Mouse (Mus musculus) neural tube, embryonic 11.5 days (tissue): ENCODE measurements around the gene Chst1. TPM values are rescaled to one million over a fixed set of nuclear protein-coding genes. Genes with fewer than 3 reads are reported as not detected.
A peak's percentile ranks its signal among the peaks of the same experiment; 100 is the strongest.

ENCODE experiments used
- ATAC-seq: fragments of 200-750 bp; cut with Nextera tagmentation; 2 replicates; pipeline ENCODE4 v1.8.0; 2017; ENCODE audit warnings: moderate number of reproducible peaks, mild to moderate bottlenecking, moderate TSS enrichment, moderate library complexity; ENCODE audit not compliant: insufficient read depth, low FRiP score, low TSS enrichment
- DNase-seq: peaks from one replicate; pipeline ENCODE4 v3.0.0-alpha.2; 2015; ENCODE audit warnings: low spot score
- H3K27ac ChIP-seq: fragments of 300-500 bp; sonication (generic); 2 replicates; pipeline ENCODE4 v1.5.1; 2014; ENCODE audit warnings: low read depth, mild to moderate bottlenecking, low read length
- H3K27me3 ChIP-seq: fragments of 300-500 bp; sonication (generic); 2 replicates; pipeline ENCODE4 v1.6.1; 2014; ENCODE audit warnings: mild to moderate bottlenecking, low read length, mixed read lengths; ENCODE audit not compliant: control insufficient read depth, insufficient read depth
- H3K36me3 ChIP-seq: fragments of 300-500 bp; sonication (generic); 2 replicates; pipeline ENCODE4 v1.6.1; 2014; ENCODE audit warnings: mild to moderate bottlenecking, low read length, moderate library complexity, mixed read lengths; ENCODE audit not compliant: control insufficient read depth, insufficient read depth
- H3K4me1 ChIP-seq: fragments of 300-500 bp; sonication (generic); 2 replicates; pipeline ENCODE4 v1.6.1; 2014; ENCODE audit warnings: low read length, mixed read lengths; ENCODE audit not compliant: control insufficient read depth, insufficient read depth
- H3K4me2 ChIP-seq: fragments of 300-500 bp; sonication (generic); 2 replicates; pipeline ENCODE4 v1.6.1; 2014; ENCODE audit warnings: low read depth, mild to moderate bottlenecking, moderate library complexity
- H3K4me3 ChIP-seq: fragments of 300-500 bp; sonication (generic); 2 replicates; pipeline ENCODE4 v1.5.1; 2014; ENCODE audit warnings: low read depth, low read length
- H3K9ac ChIP-seq: fragments of 300-500 bp; sonication (generic); 2 replicates; pipeline ENCODE4 v1.6.1; 2014; ENCODE audit warnings: mild to moderate bottlenecking, low read length
- H3K9me3 ChIP-seq: fragments of 300-500 bp; sonication (generic); 2 replicates; pipeline ENCODE4 v1.6.1; 2016; ENCODE audit warnings: low read length; ENCODE audit not compliant: control insufficient read depth
- WGBS: fragments of 180-500 bp; shearing (Covaris S2); extraction: QIAGEN DNeasy Blood & Tissue Kit; methylation state at CpG from one replicate; pipeline ENCODE4 v1.1.7; 2014; 5-methylcytosine and 5-hydroxymethylcytosine counted together
- polyA plus RNA-seq: library from polyadenylated mRNA; unstranded; fragments of >200 nt; fragmentation: Nextera tagmentation; extraction: Ambion mirVana; gene quantifications from 2 replicates; pipeline ENCODE4 v1.2.1, GENCODE M21; 2014

The Chst1 gene
- polyA plus RNA-seq, 1 experiment from 2014 or later = 5.5 TPM

DNA sequence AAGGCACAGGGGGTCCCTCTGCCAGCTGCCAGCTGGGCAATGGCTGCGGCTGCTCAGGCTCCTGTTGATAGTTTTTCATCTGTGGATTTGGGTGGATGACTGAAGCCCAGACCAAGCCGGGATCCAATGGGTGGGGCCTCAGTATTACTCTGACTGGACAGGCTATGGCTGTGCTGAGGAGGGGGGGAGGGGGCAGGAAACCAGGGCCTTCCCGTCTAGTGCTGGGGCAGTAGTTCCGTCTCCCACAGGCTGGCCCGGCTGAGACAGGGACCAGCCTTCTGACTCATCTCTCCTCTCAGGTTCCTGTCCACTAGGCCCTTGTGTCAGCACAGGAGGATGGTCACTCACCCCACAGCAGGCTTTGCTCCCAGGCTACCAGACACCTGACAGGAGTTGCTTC, 6.5 kb downstream of the Chst1 start:
- Histone ChIP-seq H3K4me3 (no peak overlapping the region), H3K27me3 (peaks cover 5% of the 10 kb centered on the region; the same call in 1 of the 2 replicates), H3K9ac (no peak overlapping the region), H3K27ac (no peak overlapping the region), H3K4me1 (0 out of 2 replicates have a peak, but pooled peaks cover 7% of the 10 kb centered on the region), H3K9me3 (no peaks in the 10 kb centered on the region), H3K36me3 (no peaks in the 10 kb centered on the region), H3K4me2 (no peak overlapping the region)
- no peak for DNase-seq
- no peak for ATAC-seq
- WGBS = 66% methylated on average over 5 of the region's 5 CpGs

DNA sequence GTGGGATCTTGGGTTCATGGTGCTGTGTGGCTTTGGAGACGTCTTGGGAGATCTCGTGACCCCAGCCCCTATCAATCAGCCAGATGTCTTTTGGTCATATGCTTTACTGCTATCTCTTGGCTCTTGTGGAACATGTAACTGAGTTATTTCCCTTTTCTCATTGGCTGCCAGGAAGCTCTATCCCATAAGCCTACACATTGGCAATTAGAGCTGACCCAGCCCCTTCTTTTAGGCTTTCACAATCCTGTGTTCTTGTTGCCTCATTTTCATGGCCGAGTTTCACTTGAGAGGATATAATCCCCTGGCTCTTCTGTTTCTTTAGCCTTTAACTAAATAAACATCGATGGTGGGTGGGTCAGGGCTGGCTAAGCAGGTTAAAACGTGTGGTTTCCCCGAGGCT, 7.6 kb downstream of the Chst1 start:
- no peak overlapping the region for H3K27ac ChIP-seq
- H3K4me2 ChIP-seq = no peak overlapping the region
- peaks cover 2% of the 10 kb centered on the region; the same call in 1 of the 2 replicates for H3K27me3 ChIP-seq
- no peak overlapping the region for H3K4me3 ChIP-seq
- ATAC-seq (no peak), DNase-seq (no peak)
- H3K36me3 ChIP-seq = no peaks in the 10 kb centered on the region
- no peak overlapping the region for H3K9ac ChIP-seq
- no peaks in the 10 kb centered on the region for H3K9me3 ChIP-seq
- WGBS = 70% methylated on average over 6 of the region's 6 CpGs
- H3K4me1 ChIP-seq = 0 out of 2 replicates have a peak, but pooled peaks cover 3% of the 10 kb centered on the region

DNA sequence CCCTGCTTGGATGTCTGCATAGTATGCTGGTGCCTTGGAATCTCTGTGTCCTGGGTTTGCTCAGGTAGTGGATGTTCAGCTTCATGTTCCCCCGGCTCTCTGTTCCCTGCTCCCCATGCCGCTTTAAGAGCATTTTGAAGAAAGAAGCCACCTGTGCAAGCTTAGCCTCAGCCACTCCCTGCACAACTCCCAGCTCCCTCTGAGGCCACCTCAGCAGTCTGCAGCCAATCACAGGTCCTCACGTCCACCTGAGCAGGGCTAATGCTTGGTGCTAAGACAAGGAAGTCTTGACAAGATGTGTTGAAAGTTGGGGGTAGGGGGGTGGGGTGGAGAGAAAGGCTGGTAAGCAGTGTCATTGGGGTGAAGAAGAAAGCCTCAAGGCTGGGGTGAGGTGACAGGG, 8.1 kb downstream of the Chst1 start:
- ATAC-seq (no peak), DNase-seq (no peak)
- Histone ChIP-seq H3K9ac (no peak overlapping the region), H3K4me3 (no peak overlapping the region), H3K4me1 (no peaks in the 10 kb centered on the region), H3K36me3 (no peaks in the 10 kb centered on the region), H3K9me3 (no peaks in the 10 kb centered on the region), H3K27me3 (no peaks in the 10 kb centered on the region; the same call in 1 of the 2 replicates), H3K4me2 (no peak overlapping the region), H3K27ac (no peak overlapping the region)
- WGBS = 89% methylated on average over 3 of the region's 3 CpGs

DNA sequence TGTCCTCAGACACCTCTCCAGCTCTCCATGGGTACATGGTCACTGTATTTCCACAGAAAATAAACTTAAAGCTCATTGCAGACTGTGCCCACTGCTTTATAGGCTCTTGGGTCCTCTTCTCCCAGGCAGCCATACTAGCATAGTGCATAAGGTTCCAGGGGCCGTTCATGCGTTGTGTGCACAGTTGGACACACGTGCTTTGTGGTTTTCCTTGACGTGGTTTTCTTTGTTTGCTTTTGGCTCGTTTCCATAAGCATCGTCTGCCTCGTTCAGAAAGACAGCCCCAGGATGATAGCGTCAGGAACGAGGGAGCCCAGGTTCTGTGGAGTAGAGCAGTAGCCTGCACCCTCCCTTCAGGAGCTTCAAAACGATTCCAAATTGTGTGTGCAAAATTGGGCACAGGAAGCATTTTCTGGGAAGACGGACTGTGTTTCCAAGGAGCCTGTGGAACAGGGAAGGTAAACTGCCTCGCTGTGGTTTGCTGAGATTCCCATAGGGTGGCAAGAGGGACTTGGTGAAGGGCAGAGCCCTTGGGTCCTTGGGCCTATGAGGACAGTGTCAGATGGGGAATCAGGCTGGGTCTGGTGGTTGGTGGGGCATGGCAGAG, 8.6 kb downstream of the Chst1 start:
- Histone ChIP-seq H3K4me2 (no peak overlapping the region), H3K27ac (no peak overlapping the region), H3K4me1 (no peaks in the 10 kb centered on the region), H3K9ac (no peak overlapping the region), H3K27me3 (no peaks in the 10 kb centered on the region; the same call in 1 of the 2 replicates), H3K9me3 (no peaks in the 10 kb centered on the region), H3K36me3 (no peaks in the 10 kb centered on the region), H3K4me3 (no peak overlapping the region)
- WGBS = 83% methylated on average over 12 of the region's 12 CpGs
- no peak for DNase-seq
- ATAC-seq = no peak

DNA sequence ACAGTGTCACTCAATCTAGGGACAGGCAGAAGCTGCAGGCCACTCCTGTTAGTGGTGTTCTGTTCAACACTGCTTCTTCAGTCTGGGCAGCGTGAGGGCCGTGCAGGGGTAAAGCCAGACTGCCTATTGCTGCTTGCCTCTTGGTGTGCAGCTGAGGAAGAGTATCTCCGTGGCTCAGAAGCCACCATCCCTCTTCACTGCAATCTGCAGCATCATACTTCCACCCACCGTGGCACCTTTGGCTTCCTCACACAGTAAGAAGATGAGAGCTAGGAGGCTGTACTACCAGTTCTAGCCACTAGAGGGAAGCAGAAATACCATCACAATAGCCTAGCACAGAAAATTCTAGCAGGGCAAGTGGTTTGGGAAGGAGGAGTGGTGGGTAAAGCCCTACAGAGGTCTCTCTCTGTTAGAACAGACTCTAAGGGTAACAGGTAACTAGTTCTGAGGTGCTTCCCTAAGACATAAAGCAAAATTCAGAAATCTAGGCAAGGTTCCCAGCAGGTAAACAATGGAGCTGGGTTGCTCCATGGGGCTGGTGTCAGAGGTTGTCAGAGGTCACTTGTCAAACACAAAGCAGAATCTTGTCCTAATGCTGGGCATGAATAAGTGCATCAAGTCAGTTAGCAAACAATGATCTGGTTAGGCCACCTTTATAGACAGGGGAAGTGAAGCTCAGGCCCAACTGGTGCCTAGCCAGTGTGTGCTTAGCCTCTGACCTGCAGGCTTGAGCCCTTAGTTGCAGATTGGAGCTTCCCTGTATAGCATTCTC, 9.5 kb downstream of the Chst1 start:
- no peak overlapping the region for H3K4me3 ChIP-seq
- WGBS = 61% methylated on average over 4 of the region's 4 CpGs
- DNase-seq (peak; percentile 50), ATAC-seq (no peak)
- no peak overlapping the region for H3K9ac ChIP-seq
- H3K4me1 ChIP-seq = no peaks in the 10 kb centered on the region
- no peak overlapping the region for H3K4me2 ChIP-seq
- H3K9me3 ChIP-seq = no peaks in the 10 kb centered on the region
- no peaks in the 10 kb centered on the region; the same call in 1 of the 2 replicates for H3K27me3 ChIP-seq
- no peak overlapping the region for H3K27ac ChIP-seq
- H3K36me3 ChIP-seq = no peaks in the 10 kb centered on the region

DNA sequence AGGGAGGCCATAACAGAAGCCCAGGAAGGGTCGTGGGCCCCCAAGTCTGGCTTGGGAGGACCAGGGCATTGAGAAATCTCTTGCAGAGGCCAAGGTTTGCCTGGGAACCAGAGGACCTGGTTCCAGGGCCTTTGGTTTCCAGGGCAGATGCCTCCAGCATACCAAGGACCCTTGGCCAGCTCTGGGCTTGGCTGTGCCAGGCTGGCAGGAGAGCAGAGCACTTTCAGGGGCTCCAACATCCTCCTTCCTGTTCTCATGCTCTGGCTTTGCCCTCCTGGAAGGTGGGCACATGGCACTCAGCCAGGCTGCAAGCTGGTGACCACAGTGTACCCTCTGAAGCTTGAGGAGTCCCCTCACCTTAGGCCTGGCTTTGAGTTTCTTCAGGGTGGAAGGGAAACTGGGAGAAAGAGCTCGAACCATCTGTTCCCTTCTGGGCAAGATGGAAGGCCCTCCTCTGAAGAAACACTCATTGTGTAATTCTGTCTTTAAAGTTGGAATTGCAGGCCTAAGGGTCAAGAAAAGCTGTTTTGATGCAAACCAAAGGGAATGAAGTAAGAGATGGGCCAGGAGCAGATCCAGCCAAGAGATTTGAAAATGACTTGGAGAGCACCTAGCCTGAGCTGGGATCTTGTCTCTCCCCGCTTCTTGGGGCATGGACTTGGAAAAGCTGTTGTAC, 10.3 kb downstream of the Chst1 start:
- Histone ChIP-seq H3K4me3 (no peak overlapping the region), H3K27me3 (no peaks in the 10 kb centered on the region; the same call in 1 of the 2 replicates), H3K4me2 (no peak overlapping the region), H3K4me1 (no peaks in the 10 kb centered on the region), H3K27ac (no peak overlapping the region), H3K9ac (0 out of 2 replicates have a peak overlapping the region, but pooled peaks have one; percentile 6), H3K9me3 (no peaks in the 10 kb centered on the region), H3K36me3 (no peaks in the 10 kb centered on the region)
- 70% methylated on average over 3 of the region's 3 CpGs for WGBS
- DNase-seq = no peak
- no peak for ATAC-seq

DNA sequence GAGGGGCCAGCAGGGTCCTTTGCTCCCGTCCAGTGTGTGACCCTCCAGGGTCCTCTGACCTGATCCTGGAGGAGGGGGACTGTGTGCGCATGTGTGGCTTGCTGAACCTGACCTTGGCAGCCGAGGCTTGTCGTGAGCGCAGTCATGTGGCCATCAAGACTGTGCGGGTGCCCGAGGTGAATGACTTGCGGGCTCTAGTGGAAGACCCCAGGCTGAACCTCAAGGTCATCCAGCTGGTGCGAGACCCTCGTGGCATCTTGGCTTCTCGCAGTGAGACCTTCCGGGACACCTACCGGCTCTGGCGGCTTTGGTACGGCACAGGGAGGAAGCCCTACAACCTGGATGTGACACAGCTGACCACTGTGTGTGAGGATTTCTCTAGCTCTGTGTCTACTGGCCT, 14.1 kb downstream of the Chst1 start:
- no peak overlapping the region for H3K4me3 ChIP-seq
- WGBS = 91% methylated on average over 15 of the region's 15 CpGs
- H3K4me1 ChIP-seq = no peaks in the 10 kb centered on the region
- H3K27ac ChIP-seq = no peak overlapping the region
- no peaks in the 10 kb centered on the region for H3K36me3 ChIP-seq
- ATAC-seq (no peak), DNase-seq (no peak)
- H3K27me3 ChIP-seq = no peaks in the 10 kb centered on the region
- no peak overlapping the region for H3K9ac ChIP-seq
- H3K4me2 ChIP-seq = no peak overlapping the region
- no peaks in the 10 kb centered on the region for H3K9me3 ChIP-seq

DNA sequence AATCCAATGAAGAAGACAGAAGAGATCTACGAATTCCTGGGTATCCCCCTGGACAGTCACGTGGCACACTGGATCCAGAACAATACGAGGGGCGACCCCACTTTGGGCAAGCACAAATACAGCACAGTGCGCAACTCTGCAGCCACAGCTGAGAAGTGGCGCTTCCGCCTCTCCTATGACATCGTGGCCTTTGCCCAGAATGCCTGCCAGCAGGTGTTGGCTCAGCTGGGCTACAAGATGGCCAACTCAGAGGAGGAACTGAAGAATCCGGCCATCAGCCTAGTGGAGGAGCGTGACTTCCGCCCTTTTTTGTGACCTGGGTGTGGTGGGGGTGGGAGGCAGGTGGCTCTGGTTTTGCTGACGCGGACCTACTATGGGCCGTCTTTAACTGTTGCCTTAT, 14.6 kb downstream of the Chst1 start:
- 92% methylated on average over 14 of the region's 14 CpGs for WGBS
- no peak overlapping the region for H3K4me2 ChIP-seq

More for the DNA sequence above, 14.6 kb downstream of the Chst1 start:
- ATAC-seq = no peak
- no peaks in the 10 kb centered on the region for H3K36me3 ChIP-seq
- no peak for DNase-seq
- no peak overlapping the region for H3K9ac ChIP-seq
- H3K4me1 ChIP-seq = no peaks in the 10 kb centered on the region
- H3K4me3 ChIP-seq = no peak overlapping the region
- H3K27me3 ChIP-seq = no peaks in the 10 kb centered on the region
- no peak overlapping the region for H3K27ac ChIP-seq
- no peaks in the 10 kb centered on the region for H3K9me3 ChIP-seq
